8 mouse cellular contexts compared by ENCODE assay signal in genomic region chr6:91181320-91181719, GRCm38 (mm10).
A peak's percentile ranks its signal among the peaks of the same experiment; 100 is the strongest.
DNase-seq lines count a peak whose midpoint lies in the region.

No protein-coding gene starts in this region.

- peak; percentile 30 for DNase-seq in cerebellum, adult 11-12 months
- DNase-seq in cerebellum, postnatal 4 days (ENCODE audit: low spot score in 2 of 2) = no peak
- DNase-seq in right cerebral cortex, postnatal 4 days = peak; percentile 47
- no peak for DNase-seq in right cerebral cortex, postnatal 14 days
- peak; percentile 63 to 72 for DNase-seq in kidney, adult 8-10 months
- peak; percentile 52 for DNase-seq in ovary, postnatal 36 days (ENCODE audit: low spot score)
- DNase-seq in spleen, adult 12 weeks (ENCODE audit: low spot score) = no peak
- DNase-seq in spleen, postnatal 4 days (ENCODE audit: low spot score in 2 of 2) = no peak

Comparison
In these comparisons a context has a peak if more than half of its experiments do, and no peak if none do; other contexts are left out.
1. DNase-seq: peak in cerebellum, adult 11-12 months (single experiment), right cerebral cortex, postnatal 4 days (single experiment), kidney, adult 8-10 months (2 of 2) and ovary, postnatal 36 days (single experiment); none in cerebellum, postnatal 4 days (0 of 2), right cerebral cortex, postnatal 14 days (single experiment), spleen, adult 12 weeks (single experiment) and spleen, postnatal 4 days (0 of 2).